Mouse (Mus musculus) neutrophil, adult 5-6 weeks (primary cell): Measurements from ENCODE around the gene 4930426L09Rik. TPM values are rescaled to one million over a fixed set of nuclear protein-coding genes. Genes with fewer than 3 reads are reported as not detected.
"Not testable (repeated sequence)": the region's sequence is repeated elsewhere in the genome, so short reads cannot be mapped to it uniquely, and the experiment has no call there.

Experiments used
- ATAC-seq: fragments of 151-379, 151-347 bp; 2 replicates; pipeline ENCODE4 v1.8.0; 2017; ENCODE audit warnings: mild to moderate bottlenecking, moderate TSS enrichment; ENCODE audit not compliant: insufficient number of reproducible peaks, poor library complexity, low FRiP score, severe bottlenecking; ENCODE audit errors: extremely low read depth
- total RNA-seq: library from RNA; stranded (forward); fragments of 200-1000 nt; gene quantifications from 2 replicates; pipeline ENCODE4 v1.2.3, GENCODE M21; 2017

Gene 4930426L09Rik
- total RNA-seq, 1 experiment from 2014 or later, result 3.7 TPM

GRCm38 (mm10) chr2:18999395-18999794 is 1.3 kb downstream of the 4930426L09Rik start:
- ATAC-seq, result no peak

DNA sequence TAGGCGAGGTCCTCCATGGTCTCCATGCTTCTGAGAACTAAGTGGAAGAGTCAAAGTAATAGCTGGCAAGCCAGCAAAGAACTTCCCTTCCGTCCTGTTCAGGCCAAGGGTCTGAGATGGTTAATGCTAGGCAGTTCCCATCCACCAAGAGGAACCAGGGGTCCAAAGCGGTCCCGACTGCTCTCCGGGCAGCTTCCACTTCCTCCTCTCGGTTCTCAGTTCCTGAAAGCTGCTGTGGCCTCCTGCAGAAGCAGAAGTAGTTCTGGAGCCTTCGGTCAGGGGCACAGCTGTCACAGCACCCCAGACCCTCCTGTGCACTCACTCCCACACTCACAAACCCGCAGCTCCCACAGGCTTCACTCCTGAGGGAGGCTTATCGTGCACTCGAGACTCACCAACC is 6.7 kb downstream of the 4930426L09Rik start:
- ATAC-seq, result peak; percentile 99

- no peak for ATAC-seq
These were observed 8.0 kb downstream of the 4930426L09Rik start for GRCm38 (mm10) chr2:19006124-19006523.

DNA sequence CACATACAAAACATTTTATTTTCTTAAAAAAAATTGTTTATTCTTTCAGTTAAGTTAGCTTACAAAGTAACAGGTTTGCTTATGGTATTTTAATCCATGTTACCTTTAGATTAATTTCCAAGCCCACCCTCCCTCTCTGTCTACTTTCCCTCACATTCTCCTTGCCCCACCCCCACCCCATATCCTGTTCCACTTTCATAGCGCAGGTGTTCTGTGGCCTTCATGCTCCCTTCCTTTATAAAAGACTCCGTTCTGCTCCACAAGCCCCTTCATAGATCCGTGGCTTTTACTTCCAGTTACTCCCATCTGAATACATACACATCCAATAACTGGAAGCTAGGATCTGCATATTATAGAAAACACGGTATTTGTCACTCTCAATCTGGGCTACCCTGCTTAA is 9.4 kb downstream of the 4930426L09Rik start:
- no peak for ATAC-seq

DNA sequence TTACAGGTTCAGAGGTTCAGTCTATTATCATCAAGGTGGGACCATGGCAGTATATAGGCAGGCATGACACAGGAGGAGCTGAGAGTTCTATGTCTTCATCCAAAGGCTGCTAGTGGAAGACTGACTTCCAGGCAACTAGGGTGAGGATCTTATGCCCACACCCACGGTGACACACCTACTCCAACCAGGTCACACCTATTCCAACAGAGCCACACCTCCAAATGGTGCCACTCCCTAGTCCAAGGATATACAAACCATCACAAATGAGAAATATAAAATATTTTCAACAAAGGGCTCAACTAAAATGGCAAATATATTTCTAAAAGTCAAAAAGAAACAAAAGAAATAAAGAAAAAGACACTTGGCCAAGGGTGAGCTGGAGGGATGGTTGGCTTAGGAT is 12.4 kb downstream of the 4930426L09Rik start:
- ATAC-seq, result not testable (repeated sequence)

- no peak for ATAC-seq
These were observed 13.3 kb downstream of the 4930426L09Rik start for GRCm38 (mm10) chr2:19011443-19011842.

DNA sequence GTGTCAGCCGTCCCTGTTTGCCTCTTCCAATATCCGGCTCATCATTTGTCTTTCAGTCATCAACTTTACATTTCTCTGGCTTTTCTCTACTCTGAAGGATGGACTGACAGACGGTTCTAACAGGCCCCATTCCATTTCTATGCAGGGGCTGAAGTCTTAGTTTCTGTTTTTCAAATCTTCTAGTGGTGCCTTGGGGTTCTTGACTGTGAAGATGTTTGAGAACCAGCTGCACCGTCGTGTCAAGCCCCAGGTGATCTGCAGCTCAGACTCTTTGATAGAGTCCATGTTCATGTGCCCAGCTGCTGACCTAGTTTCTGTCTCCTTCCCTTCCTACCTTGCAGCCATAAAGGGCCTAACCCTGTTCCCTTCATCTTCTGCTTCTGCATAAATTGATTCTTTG is 18.2 kb downstream of the 4930426L09Rik start:
- ATAC-seq, result no peak

DNA sequence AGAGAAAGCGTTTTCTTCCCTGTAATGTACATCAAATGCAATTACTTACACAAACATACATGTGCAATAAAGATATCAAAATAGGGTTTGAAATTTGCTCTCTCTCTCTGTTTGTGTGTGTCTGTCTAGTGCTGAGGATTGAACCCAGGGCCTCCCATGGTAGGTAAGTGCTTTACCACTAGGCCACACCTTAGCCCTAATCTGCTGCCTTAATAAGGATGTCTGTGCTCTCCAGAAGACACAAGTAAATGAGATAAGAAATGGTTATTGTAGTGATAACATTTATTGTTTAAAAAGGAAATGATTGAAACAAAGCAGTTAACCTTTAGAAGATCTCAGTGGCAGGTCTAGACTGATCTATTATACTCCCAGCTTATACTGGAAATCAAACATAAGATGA is 18.7 kb downstream of the 4930426L09Rik start:
- ATAC-seq, result no peak

GRCm38 (mm10) chr2:19018034-19018433 is 19.9 kb downstream of the 4930426L09Rik start:
- no peak for ATAC-seq

DNA sequence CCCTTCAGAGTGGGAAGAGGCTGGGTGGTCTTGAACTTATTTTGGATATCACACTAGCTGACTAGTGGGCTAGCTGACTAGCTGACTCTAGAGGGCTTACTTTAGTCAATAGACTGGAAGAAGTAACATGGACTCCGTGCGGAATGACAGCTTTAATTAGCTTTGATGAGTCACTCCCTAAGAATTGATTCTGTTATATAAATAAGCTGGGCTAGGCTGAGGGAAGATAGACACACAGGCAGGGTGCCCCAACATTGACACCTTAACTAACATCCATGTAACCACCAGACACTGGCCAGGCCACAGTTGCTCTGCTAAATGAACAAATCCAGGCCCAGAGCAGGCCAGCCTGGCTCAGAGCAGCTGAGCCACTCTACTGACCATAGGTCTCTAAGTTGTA is 26.7 kb downstream of the 4930426L09Rik start:
- ATAC-seq, result no peak

GRCm38 (mm10) chr2:19037430-19037829 is 39.3 kb downstream of the 4930426L09Rik start:
- ATAC-seq, result no peak

DNA sequence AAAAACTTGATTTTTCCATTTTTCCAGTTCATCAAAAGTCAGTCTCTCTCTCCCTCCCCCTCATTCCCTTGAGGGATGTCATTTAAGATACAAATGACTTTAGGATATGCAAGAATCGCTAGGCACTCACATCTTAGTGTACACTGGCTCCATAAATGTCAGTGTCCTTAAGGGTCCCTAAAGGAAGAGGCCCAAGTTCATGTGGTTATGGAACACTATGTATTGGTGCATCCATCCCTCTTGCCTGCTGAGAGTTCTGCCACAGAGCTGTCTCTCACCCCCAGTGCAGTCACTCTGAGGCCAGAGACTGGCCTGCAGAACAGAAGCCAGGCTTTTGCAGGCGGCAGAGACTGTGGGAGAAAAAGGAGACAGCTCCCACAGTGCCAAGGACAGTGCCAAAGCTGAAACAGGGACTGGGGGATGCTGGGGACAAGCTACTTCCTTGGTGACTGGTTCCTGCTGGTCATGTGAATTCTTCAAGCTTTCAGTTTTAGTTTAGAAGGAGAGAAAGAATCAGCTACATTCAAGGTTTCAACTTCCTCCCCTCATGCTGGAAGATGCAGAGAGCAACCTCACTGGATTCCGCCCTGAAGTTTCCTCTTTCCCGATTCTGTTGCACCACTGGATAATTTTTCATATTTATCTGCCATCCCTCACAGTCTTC is 39.9 kb downstream of the 4930426L09Rik start:
- no peak for ATAC-seq

- ATAC-seq, result 0 out of 2 replicates have a peak, but pooled peaks have one; percentile 30
These were observed 50.1 kb downstream of the 4930426L09Rik start for GRCm38 (mm10) chr2:19048225-19048624.

DNA sequence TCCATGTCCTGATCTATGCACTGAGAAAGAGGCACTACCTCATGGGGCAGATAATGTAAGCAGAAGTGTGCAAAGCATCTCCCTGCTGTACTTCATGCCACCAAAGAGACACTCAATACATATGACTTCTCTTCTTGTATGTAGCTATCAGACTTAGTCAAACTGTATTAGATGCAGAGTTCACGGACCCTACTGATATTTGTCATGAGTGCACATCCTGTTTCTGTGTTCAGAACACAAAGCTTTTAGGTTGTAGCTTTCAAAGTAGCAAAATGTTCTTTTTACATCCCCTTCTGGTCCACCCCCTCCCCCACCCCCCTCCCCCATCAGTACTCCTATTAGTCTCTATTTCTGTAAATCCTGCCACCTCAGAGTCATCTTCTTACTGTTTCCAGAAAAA is 51.2 kb downstream of the 4930426L09Rik start:
- ATAC-seq, result no peak

Other genes with a start within 250 kb of the 4930426L09Rik start
- gene Pip4k2a, start 217 bp upstream of the 4930426L09Rik start, total RNA-seq, result 69.7 and 73.9 TPM in 2 replicates
- 1.3 and 1.5 TPM in 2 replicates for gene Armc3, start 201.0 kb downstream of the 4930426L09Rik start, total RNA-seq